Mouse (Mus musculus) cerebellum, adult 2 months (tissue): Measurements from ENCODE around the gene Dok3.

Experiments
- CTCF ChIP-seq: fragments of 200-500 bp; IDR thresholded peaks from 2 replicates; pipeline ENCODE4 v1.5.1; 2011; ENCODE audit warnings: low read depth, mild to moderate bottlenecking, control low read depth, low read length, moderate library complexity, borderline replicate concordance; ENCODE audit not compliant: insufficient read depth
- POLR2A ChIP-seq: fragments of 200-500 bp; IDR thresholded peaks from 2 replicates; pipeline ENCODE4 v1.6.1; 2011; ENCODE audit warnings: low read length, control low read depth, borderline replicate concordance; ENCODE audit not compliant: insufficient read depth

DNA sequence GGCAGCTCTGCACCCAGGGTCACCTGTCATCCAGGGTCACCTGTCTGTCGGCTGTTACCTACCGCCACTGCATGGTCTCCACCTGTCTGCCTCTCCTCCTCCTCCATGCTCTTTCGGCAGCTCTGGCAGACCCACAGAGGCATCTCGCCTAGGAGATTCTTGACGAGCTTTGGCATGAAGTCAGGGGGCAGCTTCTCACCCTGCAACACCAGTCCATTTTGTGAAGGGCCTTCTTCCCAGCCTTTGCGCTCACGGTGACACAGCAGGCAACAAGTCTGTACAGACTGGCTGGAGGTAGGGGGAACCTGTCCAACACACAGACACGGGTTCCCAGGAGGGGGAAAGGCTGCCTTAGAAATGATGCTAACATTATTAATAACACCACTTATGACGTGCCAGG lies 26.8 kb upstream of the Dok3 start:
- TF ChIP-seq CTCF (no peak), POLR2A (no peak)
